Mouse (Mus musculus) neural tube, embryonic 15.5 days (tissue): ENCODE measurements around the gene Aph1c. TPM values are rescaled to one million over a fixed set of nuclear protein-coding genes. Genes with fewer than 3 reads are reported as not detected.
"Not testable (repeated sequence)": the region's sequence is repeated elsewhere in the genome, so short reads cannot be mapped to it uniquely, and the experiment has no call there.

Experiments used
- ATAC-seq: fragments of 200-750 bp; cut with Nextera tagmentation; 2 replicates; pipeline ENCODE4 v1.8.0; 2017; ENCODE audit warnings: mild to moderate bottlenecking, moderate TSS enrichment, moderate library complexity; ENCODE audit not compliant: low FRiP score
- H3K27ac ChIP-seq: fragments of 300-500 bp; sonication (generic); replicated peaks from 2 replicates; pipeline ENCODE4 v1.5.1; 2015; ENCODE audit warnings: mild to moderate bottlenecking, inconsistent platforms
- H3K27me3 ChIP-seq: fragments of 300-500 bp; sonication (generic); replicated peaks from 2 replicates; pipeline ENCODE4 v1.6.1; 2015; ENCODE audit warnings: inconsistent platforms
- H3K36me3 ChIP-seq: fragments of 300-500 bp; sonication (generic); 2 replicates; pipeline ENCODE4 v1.6.1; 2015; ENCODE audit warnings: inconsistent platforms
- H3K4me1 ChIP-seq: fragments of 300-500 bp; sonication (generic); 2 replicates; pipeline ENCODE4 v1.6.1; 2015; ENCODE audit warnings: inconsistent platforms
- H3K4me2 ChIP-seq: fragments of 300-500 bp; sonication (generic); 2 replicates; pipeline ENCODE4 v1.6.1; 2015; ENCODE audit warnings: inconsistent platforms, mild to moderate bottlenecking, moderate library complexity
- H3K4me3 ChIP-seq: fragments of 300-500 bp; sonication (generic); replicated peaks from 2 replicates; pipeline ENCODE4 v1.5.1; 2015; ENCODE audit warnings: mild to moderate bottlenecking, inconsistent platforms
- H3K9ac ChIP-seq: fragments of 300-500 bp; sonication (generic); replicated peaks from 2 replicates; pipeline ENCODE4 v1.6.1; 2015; ENCODE audit warnings: mild to moderate bottlenecking, inconsistent platforms
- H3K9me3 ChIP-seq: fragments of 300-500 bp; sonication (generic); replicated peaks from 2 replicates; pipeline ENCODE4 v1.6.1; 2016; ENCODE audit warnings: inconsistent platforms
- WGBS: fragments of 180-500 bp; shearing (Covaris S2); methylation state at CpG from one replicate; pipeline ENCODE4 v1.1.7; 2015; ENCODE audit warnings: mixed read lengths; 5-methylcytosine and 5-hydroxymethylcytosine counted together
- polyA plus RNA-seq: library from polyadenylated mRNA; unstranded; fragments of >200 nt; fragmentation: Nextera tagmentation; extraction: Ambion mirVana; gene quantifications from 2 replicates; pipeline ENCODE4 v1.2.1, GENCODE M21; 2015

The Aph1c gene
- polyA plus RNA-seq, result 4.3 and 4.7 TPM in 2 replicates

DNA sequence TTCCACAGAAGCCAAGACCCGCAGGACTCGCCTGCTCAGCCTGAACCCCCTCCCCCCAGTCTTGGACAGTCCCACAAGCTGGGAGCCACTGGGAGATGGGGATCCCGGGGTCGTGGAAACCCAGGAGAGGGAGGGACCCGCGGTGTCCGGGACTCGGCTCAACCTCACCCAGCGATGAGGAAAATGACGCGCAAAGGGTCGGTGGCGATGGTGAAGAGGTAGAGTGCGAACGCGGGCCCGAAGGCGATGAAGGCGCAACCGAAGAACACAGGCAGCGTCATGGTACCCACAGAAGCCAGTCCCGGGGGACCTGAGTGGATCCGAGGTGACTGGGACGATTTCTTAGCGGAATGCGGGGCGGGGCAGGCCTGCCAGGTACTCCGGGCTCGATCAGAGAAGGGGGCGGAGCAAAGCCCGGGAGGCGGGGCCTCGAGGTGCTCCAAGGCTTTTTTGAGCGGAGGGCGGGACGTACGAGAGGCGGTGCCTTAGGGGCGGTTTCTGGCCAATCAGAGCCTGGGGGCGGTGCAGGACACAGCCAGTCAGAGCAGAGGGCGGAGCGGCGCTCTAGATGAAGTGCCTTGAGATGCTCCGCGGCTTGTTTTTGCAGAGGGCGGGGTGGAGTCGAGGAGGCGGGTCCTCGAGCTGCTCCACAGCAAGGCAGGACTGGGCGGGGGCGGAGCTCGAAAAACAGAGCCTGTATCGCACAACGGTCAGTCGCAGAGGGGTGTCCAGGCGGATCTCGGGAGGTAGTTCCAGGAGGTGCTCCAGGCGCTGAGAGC lies at the start of gene Aph1c:
TSS of gene Aph1c (minus strand) at position 409 of the 779 bp plus-strand sequence.
- under 1% methylated on average over 58 of the region's 58 CpGs for WGBS
- Histone ChIP-seq H3K36me3 (no peaks in the 10 kb centered on the region), H3K27me3 (peaks cover 3% of the 10 kb centered on the region; the same call in 1 of the 2 replicates), H3K9me3 (no peaks in the 10 kb centered on the region), H3K4me3 (peak within 1 kb of the TSS; percentile 66), H3K9ac (peak within 1 kb of the TSS; percentile 61), H3K4me1 (peaks cover 15% of the 10 kb centered on the region), H3K4me2 (peak within 1 kb of the TSS; percentile 98), H3K27ac (peak within 1 kb of the TSS; percentile 67)
- ATAC-seq, result peak; percentile 99

DNA sequence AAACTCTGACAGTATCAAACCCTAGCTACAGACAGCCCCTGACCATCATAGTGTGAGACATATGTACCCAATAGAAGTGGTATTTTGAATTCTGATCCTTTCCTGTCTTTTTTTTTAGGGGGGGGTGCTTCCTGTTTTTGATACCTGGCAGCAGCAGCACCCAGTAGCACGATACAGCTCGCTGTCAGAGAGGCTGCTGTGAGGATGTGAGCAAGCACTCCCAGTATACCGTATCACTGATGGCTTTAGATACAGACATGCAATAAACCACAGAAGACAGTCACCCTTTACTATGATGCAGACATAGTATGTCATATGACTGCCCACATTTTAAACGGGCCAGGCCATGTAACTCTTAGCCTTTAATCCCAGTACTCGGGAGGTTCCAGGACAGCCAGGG lies 49.0 kb upstream of the Aph1c start:
- Histone ChIP-seq H3K4me1 (peaks cover 25% of the 10 kb centered on the region), H3K9ac (no peak overlapping the region), H3K4me3 (no peak overlapping the region), H3K27me3 (no peaks in the 10 kb centered on the region), H3K4me2 (no peak overlapping the region), H3K9me3 (no peaks in the 10 kb centered on the region), H3K27ac (no peak overlapping the region), H3K36me3 (no peaks in the 10 kb centered on the region)
- no peak for ATAC-seq
- 94% methylated on average over 5 of the region's 5 CpGs for WGBS

GRCm38 (mm10) chr9:66882406-66882821 lies 47.9 kb upstream of the Aph1c start:
- Histone ChIP-seq H3K27me3 (no peaks in the 10 kb centered on the region), H3K36me3 (no peaks in the 10 kb centered on the region), H3K4me1 (peaks cover 14% of the 10 kb centered on the region), H3K4me2 (no peak overlapping the region), H3K9ac (no peak overlapping the region), H3K4me3 (no peak overlapping the region), H3K27ac (no peak overlapping the region), H3K9me3 (no peaks in the 10 kb centered on the region)
- no peak for ATAC-seq
- 71% methylated on average over 8 of the region's 8 CpGs for WGBS

DNA sequence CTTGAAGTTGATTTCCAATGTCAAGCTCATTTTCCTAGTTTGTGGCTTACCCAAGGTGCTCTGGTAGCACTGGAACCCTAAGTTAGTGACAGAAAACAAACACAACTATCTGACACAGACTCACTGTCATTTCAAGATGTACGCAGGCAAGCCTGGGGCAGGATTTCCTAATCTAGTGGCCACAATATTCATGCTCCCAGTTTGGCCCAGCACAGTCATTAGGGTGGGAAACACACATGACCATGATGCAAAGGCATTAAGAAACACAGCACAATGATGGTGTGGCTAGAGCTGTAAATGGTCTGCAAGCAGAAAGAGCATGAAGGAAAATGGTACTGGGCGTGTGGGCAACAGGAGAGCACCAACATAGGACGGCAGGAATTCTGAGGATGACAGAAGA lies 47.3 kb upstream of the Aph1c start:
- H3K9ac ChIP-seq, result no peak overlapping the region
- H3K36me3 ChIP-seq, result no peaks in the 10 kb centered on the region
- 82% methylated on average over 3 of the region's 3 CpGs for WGBS
- peaks cover 9% of the 10 kb centered on the region for H3K4me1 ChIP-seq
- ATAC-seq, result no peak
- H3K4me3 ChIP-seq, result no peak overlapping the region
- no peaks in the 10 kb centered on the region for H3K9me3 ChIP-seq
- no peak overlapping the region for H3K4me2 ChIP-seq
- no peak overlapping the region for H3K27ac ChIP-seq
- no peaks in the 10 kb centered on the region for H3K27me3 ChIP-seq

DNA sequence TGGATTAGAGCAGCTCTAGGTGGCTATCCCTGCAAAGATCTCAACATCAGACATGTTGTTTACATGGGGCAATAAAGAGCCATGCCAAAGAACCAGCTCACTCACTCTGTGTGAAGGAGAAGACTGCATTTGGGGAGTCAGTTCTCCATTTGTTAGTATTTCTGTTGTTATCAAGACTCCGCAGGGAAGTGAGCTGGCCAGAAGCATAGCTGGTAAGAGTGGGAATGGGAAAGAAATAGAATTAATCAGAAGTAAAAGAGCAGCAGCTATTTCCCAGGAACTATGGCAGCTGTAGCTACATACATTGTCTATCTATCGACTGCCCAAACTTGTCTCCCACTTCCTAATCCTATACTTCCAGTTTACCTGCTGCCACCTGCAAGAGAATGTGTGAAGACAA lies 46.2 kb upstream of the Aph1c start:
- no peaks in the 10 kb centered on the region for H3K4me1 ChIP-seq
- H3K4me2 ChIP-seq, result no peak overlapping the region
- no peaks in the 10 kb centered on the region for H3K27me3 ChIP-seq
- no peak overlapping the region for H3K27ac ChIP-seq
- no peak overlapping the region for H3K4me3 ChIP-seq
- WGBS, result 99% methylated on average over 2 of the region's 2 CpGs
- H3K9ac ChIP-seq, result no peak overlapping the region
- H3K36me3 ChIP-seq, result no peaks in the 10 kb centered on the region
- H3K9me3 ChIP-seq, result no peaks in the 10 kb centered on the region
- ATAC-seq, result no peak

GRCm38 (mm10) chr9:66879486-66879885 lies 45.0 kb upstream of the Aph1c start:
- no peak for ATAC-seq
- 84% methylated on average over 6 of the region's 6 CpGs for WGBS
- H3K27me3 ChIP-seq, result no peaks in the 10 kb centered on the region
- no peaks in the 10 kb centered on the region for H3K9me3 ChIP-seq
- H3K4me2 ChIP-seq, result no peak overlapping the region
- H3K36me3 ChIP-seq, result no peaks in the 10 kb centered on the region
- H3K4me1 ChIP-seq, result no peaks in the 10 kb centered on the region
- no peak overlapping the region for H3K4me3 ChIP-seq
- no peak overlapping the region for H3K9ac ChIP-seq
- no peak overlapping the region for H3K27ac ChIP-seq

DNA sequence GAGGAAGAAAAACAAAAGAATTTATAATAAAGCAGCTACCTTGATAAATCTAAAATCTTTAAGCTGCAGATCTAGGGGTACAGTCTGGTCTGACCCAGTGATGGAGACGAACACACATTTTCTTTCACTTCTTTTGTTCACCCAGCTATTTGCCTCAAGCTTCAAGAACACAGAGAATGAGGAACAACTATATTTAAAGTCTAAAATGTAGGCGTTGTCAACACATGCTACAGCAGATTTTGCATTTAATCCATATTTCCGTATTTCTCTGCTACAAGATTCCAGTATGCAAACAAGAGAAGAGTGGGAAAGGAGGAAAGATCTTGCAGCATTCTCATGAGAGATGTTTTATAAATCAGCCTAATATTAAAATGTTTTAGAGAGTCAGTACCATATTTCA lies 44.4 kb upstream of the Aph1c start:
- H3K36me3 ChIP-seq, result no peaks in the 10 kb centered on the region
- H3K9me3 ChIP-seq, result no peaks in the 10 kb centered on the region
- H3K27ac ChIP-seq, result no peak overlapping the region
- H3K9ac ChIP-seq, result no peak overlapping the region
- H3K4me1 ChIP-seq, result no peaks in the 10 kb centered on the region
- H3K27me3 ChIP-seq, result no peaks in the 10 kb centered on the region
- ATAC-seq, result no peak
- H3K4me3 ChIP-seq, result no peak overlapping the region
- WGBS, result 98% methylated on average over 3 of the region's 3 CpGs
- H3K4me2 ChIP-seq, result no peak overlapping the region

DNA sequence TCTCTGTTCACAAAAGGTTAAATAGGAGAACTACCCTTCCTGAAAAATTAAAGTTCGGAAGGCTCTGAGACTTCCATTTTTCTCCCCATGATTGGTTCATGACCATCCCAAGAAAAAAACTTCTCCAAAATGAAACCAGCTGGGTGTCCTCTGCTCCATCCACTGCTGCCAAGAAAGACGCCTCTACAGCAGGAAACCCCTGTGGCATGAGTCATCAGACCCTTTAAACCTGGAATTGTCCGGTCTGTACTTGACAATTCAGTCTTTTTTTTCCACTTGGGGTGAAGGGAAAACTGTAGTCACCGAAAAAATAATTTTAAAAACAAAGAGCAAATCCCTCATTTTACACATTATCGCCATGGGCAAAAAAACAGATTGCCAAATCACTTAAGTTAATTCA lies 42.1 kb upstream of the Aph1c start:
- no peaks in the 10 kb centered on the region for H3K4me1 ChIP-seq
- no peak overlapping the region for H3K4me2 ChIP-seq
- 86% methylated on average over 5 of the region's 5 CpGs for WGBS
- no peaks in the 10 kb centered on the region for H3K9me3 ChIP-seq
- H3K27ac ChIP-seq, result no peak overlapping the region
- H3K4me3 ChIP-seq, result no peak overlapping the region
- no peak for ATAC-seq
- H3K27me3 ChIP-seq, result no peaks in the 10 kb centered on the region
- no peak overlapping the region for H3K9ac ChIP-seq
- H3K36me3 ChIP-seq, result no peaks in the 10 kb centered on the region

GRCm38 (mm10) chr9:66874297-66874696 lies 39.8 kb upstream of the Aph1c start:
- no peak overlapping the region for H3K4me3 ChIP-seq
- 98% methylated on average over 5 of the region's 5 CpGs for WGBS

GRCm38 (mm10) chr9:66873531-66873930 lies 39.0 kb upstream of the Aph1c start:
- no peaks in the 10 kb centered on the region for H3K36me3 ChIP-seq
- no peaks in the 10 kb centered on the region for H3K27me3 ChIP-seq
- no peaks in the 10 kb centered on the region for H3K4me1 ChIP-seq
- H3K4me2 ChIP-seq, result no peak overlapping the region
- H3K4me3 ChIP-seq, result no peak overlapping the region
- ATAC-seq, result no peak
- no peak overlapping the region for H3K9ac ChIP-seq
- H3K27ac ChIP-seq, result no peak overlapping the region
- no peaks in the 10 kb centered on the region for H3K9me3 ChIP-seq

More at GRCm38 (mm10) chr9:66874297-66874696, 39.8 kb upstream of the Aph1c start:
- no peaks in the 10 kb centered on the region for H3K36me3 ChIP-seq
- no peaks in the 10 kb centered on the region for H3K9me3 ChIP-seq
- H3K27ac ChIP-seq, result no peak overlapping the region
- no peaks in the 10 kb centered on the region for H3K27me3 ChIP-seq
- no peak overlapping the region for H3K9ac ChIP-seq
- H3K4me2 ChIP-seq, result no peak overlapping the region
- H3K4me1 ChIP-seq, result no peaks in the 10 kb centered on the region
- ATAC-seq, result no peak

- not testable (repeated sequence) for H3K9ac ChIP-seq, H3K4me3 ChIP-seq, H3K27ac ChIP-seq, ATAC-seq, H3K4me1 ChIP-seq, H3K4me2 ChIP-seq, H3K27me3 ChIP-seq, H3K36me3 ChIP-seq, H3K9me3 ChIP-seq
- 80% methylated on average over 2 of the region's 2 CpGs for WGBS
These were observed 38.5 kb upstream of the Aph1c start for GRCm38 (mm10) chr9:66873009-66873408.

DNA sequence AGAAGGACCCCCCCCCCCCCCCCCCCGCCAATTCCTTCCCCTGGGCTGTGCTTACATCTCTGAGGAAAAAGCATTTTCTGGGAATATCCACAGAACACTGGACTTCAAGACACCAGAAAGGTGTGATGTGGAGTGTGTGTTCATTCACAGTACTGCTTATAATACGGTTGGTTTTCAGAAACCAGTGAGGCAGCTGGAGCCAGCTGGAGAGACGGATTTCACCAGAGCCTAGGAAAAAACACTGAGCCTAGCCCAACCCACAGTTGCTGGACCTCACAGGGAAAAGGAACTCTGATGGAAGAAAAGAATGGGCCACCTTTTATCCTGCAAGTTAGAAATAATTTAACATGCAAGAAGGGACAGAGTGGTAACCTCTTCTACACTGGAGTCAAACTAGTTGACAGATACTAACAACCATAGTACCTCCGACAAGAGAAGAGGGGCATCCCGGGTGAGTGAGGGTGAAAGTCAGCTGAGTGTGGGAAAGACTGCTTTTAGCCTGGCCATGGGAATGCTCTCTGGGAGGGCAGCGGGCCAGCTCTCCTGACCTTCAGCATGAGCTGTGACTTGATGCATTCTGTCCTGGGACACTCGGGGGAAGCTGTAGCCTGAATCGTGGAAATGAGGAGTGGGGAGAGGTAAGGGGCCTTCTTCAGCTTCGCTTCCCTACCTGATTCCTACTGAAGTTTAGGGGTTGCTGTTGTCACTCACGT lies 37.6 kb upstream of the Aph1c start:
- H3K36me3 ChIP-seq, result no peaks in the 10 kb centered on the region
- no peaks in the 10 kb centered on the region for H3K9me3 ChIP-seq
- H3K27ac ChIP-seq, result no peak overlapping the region
- ATAC-seq, result no peak
- no peaks in the 10 kb centered on the region for H3K27me3 ChIP-seq
- H3K4me2 ChIP-seq, result no peak overlapping the region
- WGBS, result 82% methylated on average over 10 of the region's 10 CpGs
- no peaks in the 10 kb centered on the region for H3K4me1 ChIP-seq
- H3K4me3 ChIP-seq, result no peak overlapping the region
- no peak overlapping the region for H3K9ac ChIP-seq
